Mouse (Mus musculus) heart, embryonic 14.5 days (tissue): ENCODE results near the gene Srrm1. TPM values are rescaled to one million over a fixed set of nuclear protein-coding genes. Genes with fewer than 3 reads are reported as not detected.

ENCODE experiments used
- ATAC-seq: fragments of 200-750 bp; cut with Nextera tagmentation; 2 replicates; pipeline ENCODE4 v1.8.0; 2017; ENCODE audit warnings: low read depth, moderate TSS enrichment; ENCODE audit not compliant: insufficient number of reproducible peaks, insufficient read depth, low FRiP score
- H3K27ac ChIP-seq, 2 experiments: fragments of 200-500 bp in 1 of 2; fragments of 300-500 bp in 1 of 2; sonication (generic) in 1 of 2; replicated peaks in 1 of 2; 2 replicates each; pipeline ENCODE4 v1.5.1; 2012 to 2014; ENCODE audit warnings: low read depth in 2 of 2, low read length in 2 of 2, control low read depth in 1 of 2, mild to moderate bottlenecking in 1 of 2, mixed read lengths in 1 of 2; ENCODE audit not compliant: control insufficient read depth in 1 of 2, insufficient read depth in 1 of 2
- H3K27me3 ChIP-seq: fragments of 300-500 bp; sonication (generic); 2 replicates; pipeline ENCODE4 v1.6.1; 2014; ENCODE audit warnings: mild to moderate bottlenecking, low read length, control low read depth; ENCODE audit not compliant: control insufficient read depth, insufficient read depth
- H3K36me3 ChIP-seq: fragments of 300-500 bp; sonication (generic); 2 replicates; pipeline ENCODE4 v1.6.1; 2014; ENCODE audit warnings: mild to moderate bottlenecking, control low read depth, low read length, mixed read lengths; ENCODE audit not compliant: control insufficient read depth, insufficient read depth
- H3K4me1 ChIP-seq, 2 experiments: fragments of 200-500 bp in 1 of 2; fragments of 300-500 bp in 1 of 2; sonication (generic) in 1 of 2; 2 replicates each; pipeline ENCODE4 v1.6.1; 2012 to 2014; ENCODE audit warnings: low read length in 2 of 2, control low read depth in 1 of 2, mixed read lengths in 1 of 2; ENCODE audit not compliant: control insufficient read depth in 2 of 2, insufficient read depth in 2 of 2
- H3K4me2 ChIP-seq: fragments of 300-500 bp; sonication (generic); 2 replicates; pipeline ENCODE4 v1.6.1; 2014; ENCODE audit warnings: mild to moderate bottlenecking, low read length
- H3K4me3 ChIP-seq, 2 experiments: fragments of 200-500 bp in 1 of 2; fragments of 300-500 bp in 1 of 2; sonication (generic) in 1 of 2; 2 replicates each; pipeline ENCODE4 v1.5.1; 2012 to 2014; ENCODE audit warnings: low read length in 2 of 2, mild to moderate bottlenecking in 2 of 2, control low read depth in 1 of 2, low read depth in 1 of 2, moderate library complexity in 1 of 2; ENCODE audit not compliant: control insufficient read depth in 1 of 2, insufficient read depth in 1 of 2
- H3K9ac ChIP-seq: fragments of 300-500 bp; sonication (generic); 2 replicates; pipeline ENCODE4 v1.6.1; 2014; ENCODE audit warnings: mild to moderate bottlenecking, low read length
- H3K9me3 ChIP-seq: fragments of 300-500 bp; sonication (generic); 2 replicates; pipeline ENCODE4 v1.6.1; 2016; ENCODE audit warnings: low read length, control low read depth; ENCODE audit not compliant: control insufficient read depth
- WGBS: fragments of 180-500 bp; shearing (Covaris S2); extraction: QIAGEN DNeasy Blood & Tissue Kit; methylation state at CpG from one replicate; pipeline ENCODE4 v1.1.7; 2014; 5-methylcytosine and 5-hydroxymethylcytosine counted together
- polyA plus RNA-seq: library from polyadenylated mRNA; unstranded; fragments of >200 nt; fragmentation: Nextera tagmentation; extraction: Ambion mirVana; gene quantifications from 2 replicates; pipeline ENCODE4 v1.2.1, GENCODE M21; 2014

Gene Srrm1
- polyA plus RNA-seq, 1 experiment from 2014 or later = 120 TPM

- ATAC-seq = no peak
- Histone ChIP-seq H3K4me1 (no peaks in the 10 kb centered on the region), H3K27me3 (no peaks in the 10 kb centered on the region), H3K4me3 (no peak overlapping the region), H3K9ac (no peak overlapping the region), H3K9me3 (peaks cover 4% of the 10 kb centered on the region; the same call in 1 of the 2 replicates), H3K36me3 (no peaks in the 10 kb centered on the region), H3K27ac (no peak overlapping the region), H3K4me2 (no peak overlapping the region)
- WGBS = 72% methylated on average over 5 of the region's 5 CpGs
Observed at GRCm38 (mm10) chr4:135373299-135373698, 20.2 kb upstream of the Srrm1 start.

GRCm38 (mm10) chr4:135370372-135370771, 17.3 kb upstream of the Srrm1 start:
- no peaks in the 10 kb centered on the region for H3K36me3 ChIP-seq
- no peak overlapping the region for H3K27ac ChIP-seq
- no peak for ATAC-seq
- no peak overlapping the region for H3K4me2 ChIP-seq
- H3K4me1 ChIP-seq = no peaks in the 10 kb centered on the region
- H3K9me3 ChIP-seq = peaks cover 1% of the 10 kb centered on the region; the same call in 1 of the 2 replicates
- H3K9ac ChIP-seq = no peak overlapping the region
- H3K27me3 ChIP-seq = no peaks in the 10 kb centered on the region
- no peak overlapping the region for H3K4me3 ChIP-seq
- 79% methylated on average over 11 of the region's 11 CpGs for WGBS

- WGBS = 42% methylated on average over 6 of the region's 6 CpGs
- no peaks in the 10 kb centered on the region for H3K9me3 ChIP-seq
- no peaks in the 10 kb centered on the region; a peak in 1 of 4 replicates for H3K4me1 ChIP-seq
- H3K9ac ChIP-seq = no peak overlapping the region
- no peaks in the 10 kb centered on the region for H3K27me3 ChIP-seq
- H3K36me3 ChIP-seq = no peaks in the 10 kb centered on the region
- H3K4me2 ChIP-seq = no peak overlapping the region
- no peak overlapping the region for H3K27ac ChIP-seq
- no peak overlapping the region for H3K4me3 ChIP-seq
- ATAC-seq = no peak
Observed at GRCm38 (mm10) chr4:135362828-135363227, 9.7 kb upstream of the Srrm1 start.

- ATAC-seq = no peak
Observed at GRCm38 (mm10) chr4:135361722-135362121, 8.6 kb upstream of the Srrm1 start.

GRCm38 (mm10) chr4:135358736-135359135, 5.6 kb upstream of the Srrm1 start:
- Histone ChIP-seq H3K4me2 (no peak overlapping the region), H3K9ac (no peak overlapping the region), H3K36me3 (no peaks in the 10 kb centered on the region), H3K27ac (no peak overlapping the region), H3K9me3 (no peaks in the 10 kb centered on the region), H3K4me3 (no peak overlapping the region), H3K4me1 (peaks cover 3 to 7% of the 10 kb centered on the region in 2 experiments), H3K27me3 (no peaks in the 10 kb centered on the region)
- no peak for ATAC-seq
- 2% methylated on average over 6 of the region's 6 CpGs for WGBS

More at GRCm38 (mm10) chr4:135361722-135362121, 8.6 kb upstream of the Srrm1 start:
- no peaks in the 10 kb centered on the region for H3K36me3 ChIP-seq
- H3K4me2 ChIP-seq = no peak overlapping the region
- H3K27ac ChIP-seq = no peak overlapping the region
- WGBS = 91% methylated on average over 12 of the region's 12 CpGs
- H3K9ac ChIP-seq = no peak overlapping the region
- no peaks in the 10 kb centered on the region for H3K9me3 ChIP-seq
- H3K27me3 ChIP-seq = no peaks in the 10 kb centered on the region
- H3K4me1 ChIP-seq = no peaks in the 10 kb centered on the region; a peak in 1 of 4 replicates
- no peak overlapping the region for H3K4me3 ChIP-seq

GRCm38 (mm10) chr4:135357221-135357920, 4.2 kb upstream of the Srrm1 start:
- Histone ChIP-seq H3K4me3 (no peak overlapping the region), H3K36me3 (no peaks in the 10 kb centered on the region), H3K4me2 (no peak overlapping the region), H3K27ac (no peak overlapping the region), H3K27me3 (no peaks in the 10 kb centered on the region), H3K9ac (no peak overlapping the region), H3K9me3 (no peaks in the 10 kb centered on the region), H3K4me1 (peaks cover 3 to 7% of the 10 kb centered on the region in 2 experiments)
- ATAC-seq = no peak
- WGBS = 75% methylated on average over 12 of the region's 12 CpGs

- H3K27me3 ChIP-seq = no peaks in the 10 kb centered on the region
- H3K9ac ChIP-seq = no peak overlapping the region
- H3K4me3 ChIP-seq = no peak overlapping the region
- no peak for ATAC-seq
- peaks cover 5 to 14% of the 10 kb centered on the region in 2 experiments for H3K4me1 ChIP-seq
- no peaks in the 10 kb centered on the region for H3K9me3 ChIP-seq
- no peak overlapping the region for H3K4me2 ChIP-seq
- no peak overlapping the region for H3K27ac ChIP-seq
- 69% methylated on average over 9 of the region's 9 CpGs for WGBS
- H3K36me3 ChIP-seq = no peaks in the 10 kb centered on the region
Observed at GRCm38 (mm10) chr4:135355886-135356550, 2.9 kb upstream of the Srrm1 start.
